Mouse (Mus musculus): Measurements from ENCODE around the gene Coa7. TPM values are rescaled to one million over a fixed set of nuclear protein-coding genes. Genes with fewer than 3 reads are reported as not detected.

Coa7 gene
- polyA plus RNA-seq, 1 experiment from 2014 or later = 39.9 TPM

DNA sequence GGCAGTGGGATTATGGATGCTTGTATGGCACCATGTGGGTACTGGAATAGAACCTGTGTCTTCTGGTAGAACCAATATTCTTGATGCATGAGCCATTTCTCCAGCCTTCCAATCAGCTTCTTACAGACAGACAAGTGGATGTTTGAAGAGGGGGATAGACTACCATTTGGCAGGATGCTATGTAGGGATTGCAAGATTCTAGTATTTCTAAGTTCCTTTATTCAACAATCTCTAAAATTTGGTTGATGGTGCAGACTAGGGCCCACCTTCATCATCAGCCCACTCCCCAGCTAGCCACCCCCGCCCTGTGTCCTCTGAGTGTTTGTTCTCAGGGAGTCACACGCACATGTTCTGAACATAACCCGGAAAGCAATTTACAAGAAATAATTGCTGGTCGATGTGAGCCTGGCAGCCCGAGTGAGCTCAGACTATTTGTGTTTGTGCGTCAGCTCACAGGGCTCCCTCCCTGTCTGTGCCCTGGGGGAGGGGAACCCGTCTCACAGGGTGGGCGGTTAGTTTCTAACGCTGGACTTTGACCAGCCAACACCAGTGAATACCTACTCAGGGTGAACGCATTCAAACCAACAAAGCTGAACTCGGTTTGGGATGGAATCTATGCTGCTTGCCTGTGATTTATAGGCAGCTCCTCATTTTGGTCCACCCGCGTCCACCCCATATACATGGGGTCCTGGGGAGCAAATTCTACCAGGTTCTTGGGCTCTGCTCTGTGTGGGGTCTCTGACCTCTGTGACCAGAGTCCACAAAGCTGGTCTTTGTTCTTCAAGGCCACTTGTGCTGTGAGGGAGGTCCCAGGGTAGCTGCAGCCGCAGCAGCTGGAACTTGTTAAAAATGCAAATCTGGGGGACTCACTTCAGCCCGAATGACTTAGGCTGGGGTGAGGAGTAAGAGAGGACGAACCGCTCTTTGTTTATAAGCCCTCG is 34.7 kb downstream of the Coa7 start:
- WGBS = 6% methylated on average over 18 of the region's 18 CpGs

DNA sequence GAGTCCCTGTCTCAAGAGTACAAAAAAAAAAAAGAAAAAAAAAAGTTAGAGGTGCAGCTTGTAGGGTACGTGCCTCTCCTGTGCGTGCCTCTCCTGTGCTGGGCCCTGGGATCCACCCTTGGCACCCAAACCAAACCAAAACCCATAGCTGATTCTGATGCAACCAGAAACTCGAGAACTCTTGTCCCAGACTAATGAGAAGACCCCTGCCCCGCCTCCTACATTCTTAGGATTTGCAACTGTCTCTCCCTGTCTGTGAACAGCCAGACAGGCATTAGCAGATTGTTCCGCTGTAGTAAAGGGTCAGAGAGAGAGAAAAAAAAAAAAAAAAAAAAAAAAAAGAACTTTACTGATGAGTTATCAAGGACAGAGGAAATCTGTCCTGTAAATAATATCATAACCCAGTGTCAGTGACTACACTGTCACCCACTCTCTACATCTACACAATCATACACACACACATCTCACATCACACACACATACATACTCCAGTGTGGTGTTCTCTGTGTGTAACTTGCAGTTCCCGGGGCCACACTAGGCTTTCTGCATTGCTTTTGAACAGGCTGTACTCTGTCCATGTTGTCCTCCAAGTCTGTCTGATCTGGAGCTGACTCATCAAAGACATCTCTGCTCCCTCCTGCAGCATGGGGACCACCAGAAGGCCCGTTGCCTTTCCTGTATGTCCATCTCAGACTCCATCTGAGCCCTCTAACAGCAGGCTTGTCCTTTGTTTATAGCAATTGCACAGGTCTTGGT is 35.6 kb downstream of the Coa7 start:
- H3K4me2 ChIP-seq (replicated peaks) = peak overlapping the region; percentile 42
- peak overlapping the region; percentile 85 for H3K27ac ChIP-seq (replicated peaks)
- no peaks in the 10 kb centered on the region for H3K27me3 ChIP-seq
- no peaks in the 10 kb centered on the region for H3K9me3 ChIP-seq (replicated peaks)
- H3K4me3 ChIP-seq (replicated peaks) = no peak overlapping the region; the same call in 1 of the 2 replicates
- peaks cover 50% of the 10 kb centered on the region for H3K4me1 ChIP-seq
- WGBS = 9% methylated on average over 7 of the region's 7 CpGs
- H3K36me3 ChIP-seq = no peaks in the 10 kb centered on the region
- H3K9ac ChIP-seq = no peak overlapping the region
- ATAC-seq (ENCODE audit: insufficient number of reproducible peaks, low FRiP score, low TSS enrichment, low read depth) = 0 out of 2 replicates have a peak, but pooled peaks have one; percentile 12

More for the DNA sequence above, 34.7 kb downstream of the Coa7 start:
- H3K4me1 ChIP-seq = peaks cover 53% of the 10 kb centered on the region
- ATAC-seq (ENCODE audit: insufficient number of reproducible peaks, low FRiP score, low TSS enrichment, low read depth) = peak; percentile 72
- H3K27me3 ChIP-seq = no peaks in the 10 kb centered on the region
- no peaks in the 10 kb centered on the region for H3K36me3 ChIP-seq
- H3K4me2 ChIP-seq (replicated peaks) = peak overlapping the region; percentile 42
- H3K4me3 ChIP-seq (replicated peaks) = no peak overlapping the region
- peak overlapping the region; percentile 85 for H3K27ac ChIP-seq (replicated peaks)
- no peak overlapping the region for H3K9ac ChIP-seq
- H3K9me3 ChIP-seq (replicated peaks) = no peaks in the 10 kb centered on the region

DNA sequence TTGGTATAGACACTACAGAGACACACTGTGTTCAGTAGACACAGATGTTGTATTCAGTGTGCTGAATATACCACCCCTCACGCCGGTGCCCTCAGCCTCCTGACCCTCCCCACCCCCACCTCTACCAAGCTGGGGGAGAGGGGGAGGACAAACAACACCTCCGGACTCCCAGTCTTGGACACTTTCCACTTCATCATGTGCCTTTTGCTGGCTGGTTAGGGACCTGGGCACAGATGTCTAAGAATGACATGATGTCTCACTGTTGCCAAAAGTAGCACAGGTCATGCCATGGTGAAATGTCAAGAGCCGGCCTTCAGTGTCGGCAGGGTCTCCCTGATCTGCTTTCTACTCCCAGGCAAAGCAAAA is 36.2 kb downstream of the Coa7 start:
- H3K4me3 ChIP-seq (replicated peaks) = no peak overlapping the region
- no peaks in the 10 kb centered on the region for H3K9me3 ChIP-seq (replicated peaks)
- H3K4me1 ChIP-seq = peaks cover 44% of the 10 kb centered on the region
- ATAC-seq (ENCODE audit: insufficient number of reproducible peaks, low FRiP score, low TSS enrichment, low read depth) = no peak
- H3K36me3 ChIP-seq = no peaks in the 10 kb centered on the region
- H3K4me2 ChIP-seq (replicated peaks) = no peak overlapping the region
- no peak overlapping the region for H3K9ac ChIP-seq
- H3K27me3 ChIP-seq = no peaks in the 10 kb centered on the region
- peak overlapping the region; percentile 85; the same call in 1 of the 2 replicates for H3K27ac ChIP-seq (replicated peaks)
- WGBS = 21% methylated on average over 5 of the region's 5 CpGs

DNA sequence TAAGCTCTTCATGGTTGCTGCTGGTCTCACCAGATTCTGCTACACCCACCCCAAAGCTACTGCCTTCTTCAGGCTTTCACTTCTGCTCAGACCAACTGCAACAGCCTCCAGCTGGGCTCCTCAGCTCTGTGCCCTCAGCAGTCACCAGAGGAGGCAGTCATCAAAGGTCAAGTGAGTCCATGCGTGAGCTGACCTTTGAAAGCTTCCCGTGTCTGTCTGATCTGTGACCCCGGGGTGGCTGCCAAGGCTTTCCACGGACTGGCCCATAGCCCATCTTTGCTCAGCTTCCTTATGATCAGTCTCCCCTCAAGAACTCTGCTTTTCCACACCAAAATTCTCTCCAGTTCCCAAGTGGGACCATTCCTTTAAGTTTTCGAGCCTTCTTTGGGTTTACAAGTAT is 41.3 kb downstream of the Coa7 start:
- 35% methylated on average over 5 of the region's 5 CpGs for WGBS
- H3K4me1 ChIP-seq = peaks cover under 1% of the 10 kb centered on the region; the same call in 1 of the 2 replicates
- no peak for ATAC-seq (ENCODE audit: insufficient number of reproducible peaks, low FRiP score, low TSS enrichment, low read depth)
- no peak overlapping the region for H3K4me2 ChIP-seq (replicated peaks)
- no peak overlapping the region for H3K27ac ChIP-seq (replicated peaks)
- H3K4me3 ChIP-seq (replicated peaks) = no peak overlapping the region
- no peaks in the 10 kb centered on the region for H3K9me3 ChIP-seq (replicated peaks)
- no peak overlapping the region for H3K9ac ChIP-seq
- no peaks in the 10 kb centered on the region for H3K27me3 ChIP-seq
- no peaks in the 10 kb centered on the region for H3K36me3 ChIP-seq

DNA sequence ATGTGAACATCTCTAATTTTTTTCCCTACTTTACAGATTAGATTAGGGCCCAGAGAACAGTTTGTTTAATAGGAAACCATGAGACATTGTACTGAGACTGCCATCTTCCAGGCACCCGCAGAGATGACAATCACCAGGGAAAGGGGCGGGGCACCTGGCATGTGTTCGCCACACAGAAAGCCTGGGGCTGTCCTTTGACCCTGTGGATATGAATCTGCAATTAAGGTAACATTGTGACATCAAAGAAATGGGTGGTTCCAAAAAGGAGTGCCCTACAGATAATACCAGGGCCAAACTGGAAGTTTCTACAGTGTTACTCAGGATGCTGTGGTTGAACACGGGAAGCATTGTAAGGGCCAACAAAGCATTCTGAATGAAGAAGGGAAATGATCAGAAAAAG is 42.5 kb downstream of the Coa7 start:
- H3K4me3 ChIP-seq (replicated peaks) = no peak overlapping the region
- H3K27ac ChIP-seq (replicated peaks) = no peak overlapping the region
- 69% methylated on average over 4 of the region's 4 CpGs for WGBS
- no peaks in the 10 kb centered on the region for H3K4me1 ChIP-seq
- H3K4me2 ChIP-seq (replicated peaks) = no peak overlapping the region
- no peaks in the 10 kb centered on the region for H3K27me3 ChIP-seq
- no peak for ATAC-seq (ENCODE audit: insufficient number of reproducible peaks, low FRiP score, low TSS enrichment, low read depth)
- H3K36me3 ChIP-seq = no peaks in the 10 kb centered on the region
- H3K9ac ChIP-seq = no peak overlapping the region
- no peaks in the 10 kb centered on the region for H3K9me3 ChIP-seq (replicated peaks)

DNA sequence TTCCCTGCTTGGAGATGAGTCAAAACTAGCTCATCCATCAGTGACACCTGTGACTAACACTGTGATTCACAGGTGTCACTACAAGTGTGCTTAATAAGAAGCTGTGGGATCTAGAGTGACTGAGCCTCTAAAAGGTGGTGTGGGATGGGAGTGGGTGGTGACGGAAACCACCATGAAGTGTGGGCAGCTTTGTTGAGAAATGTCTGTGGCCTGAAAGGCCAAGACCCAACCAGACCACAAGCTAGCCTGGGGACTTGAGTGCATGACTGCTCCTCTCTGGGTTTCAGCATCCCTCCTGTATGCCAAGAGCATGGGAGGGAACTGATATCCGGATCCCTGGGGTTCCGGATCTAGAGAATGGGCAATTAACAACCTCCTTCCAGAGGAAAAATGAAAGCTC is 43.5 kb downstream of the Coa7 start:
- Histone ChIP-seq H3K4me3 (replicated peaks) (no peak overlapping the region), H3K9me3 (replicated peaks) (no peaks in the 10 kb centered on the region), H3K27me3 (no peaks in the 10 kb centered on the region), H3K36me3 (no peaks in the 10 kb centered on the region), H3K4me1 (no peaks in the 10 kb centered on the region), H3K27ac (replicated peaks) (no peak overlapping the region), H3K4me2 (replicated peaks) (no peak overlapping the region), H3K9ac (no peak overlapping the region)
- WGBS = 89% methylated on average over 3 of the region's 3 CpGs
- ATAC-seq (ENCODE audit: insufficient number of reproducible peaks, low FRiP score, low TSS enrichment, low read depth) = no peak

DNA sequence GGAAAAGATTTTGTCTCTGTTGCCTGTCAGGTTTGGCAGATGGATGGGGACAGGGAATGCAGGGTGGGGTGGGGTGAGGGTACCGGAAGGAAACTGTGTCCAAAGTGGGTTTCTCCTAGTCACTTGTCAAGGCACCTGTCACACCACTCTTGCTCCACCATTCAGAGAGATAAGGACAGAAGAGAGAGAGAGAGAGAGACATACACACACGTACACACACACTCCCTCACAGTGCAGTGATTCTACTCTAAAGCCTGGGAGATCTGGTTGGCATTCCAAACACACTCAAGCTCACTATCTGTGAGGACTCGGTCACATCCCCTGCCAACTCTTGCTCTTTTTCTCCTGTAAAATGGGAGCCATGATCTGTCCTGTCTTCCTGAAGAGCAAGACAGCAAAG is 44.2 kb downstream of the Coa7 start:
- Histone ChIP-seq H3K4me3 (replicated peaks) (no peak overlapping the region), H3K4me2 (replicated peaks) (no peak overlapping the region), H3K36me3 (no peaks in the 10 kb centered on the region), H3K27me3 (no peaks in the 10 kb centered on the region), H3K9ac (no peak overlapping the region), H3K27ac (replicated peaks) (no peak overlapping the region), H3K9me3 (replicated peaks) (no peaks in the 10 kb centered on the region), H3K4me1 (no peaks in the 10 kb centered on the region)
- ATAC-seq (ENCODE audit: insufficient number of reproducible peaks, low FRiP score, low TSS enrichment, low read depth) = no peak
- 79% methylated on average over 3 of the region's 3 CpGs for WGBS

DNA sequence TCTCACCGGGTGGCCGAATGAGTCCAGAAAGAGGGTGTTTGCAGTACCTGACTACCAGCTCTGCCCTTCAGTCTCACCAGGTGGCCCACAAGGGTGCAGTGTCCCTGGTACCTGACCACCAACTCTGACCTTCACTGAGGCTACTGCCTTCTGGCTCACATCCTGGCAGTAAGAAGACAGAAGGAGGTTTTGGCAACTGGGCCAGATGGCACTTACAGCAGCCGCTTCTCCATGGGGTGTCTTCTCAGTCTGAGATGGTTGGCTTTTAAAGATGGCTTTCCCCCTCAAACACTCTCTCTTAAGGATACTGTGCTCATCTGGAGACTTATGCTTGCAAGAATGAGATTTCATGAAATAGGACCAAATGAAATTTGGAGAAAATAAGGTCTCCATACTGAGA is 51.5 kb downstream of the Coa7 start:
- Histone ChIP-seq H3K27ac (replicated peaks) (no peak overlapping the region), H3K9me3 (replicated peaks) (no peaks in the 10 kb centered on the region), H3K4me3 (replicated peaks) (no peak overlapping the region), H3K9ac (no peak overlapping the region), H3K4me1 (peaks cover 12% of the 10 kb centered on the region; the same call in 1 of the 2 replicates), H3K4me2 (replicated peaks) (no peak overlapping the region), H3K36me3 (no peaks in the 10 kb centered on the region), H3K27me3 (peaks cover 13% of the 10 kb centered on the region; the same call in 1 of the 2 replicates)
- no peak for ATAC-seq (ENCODE audit: insufficient number of reproducible peaks, low FRiP score, low TSS enrichment, low read depth)
- 74% methylated on average over 3 of the region's 3 CpGs for WGBS

DNA sequence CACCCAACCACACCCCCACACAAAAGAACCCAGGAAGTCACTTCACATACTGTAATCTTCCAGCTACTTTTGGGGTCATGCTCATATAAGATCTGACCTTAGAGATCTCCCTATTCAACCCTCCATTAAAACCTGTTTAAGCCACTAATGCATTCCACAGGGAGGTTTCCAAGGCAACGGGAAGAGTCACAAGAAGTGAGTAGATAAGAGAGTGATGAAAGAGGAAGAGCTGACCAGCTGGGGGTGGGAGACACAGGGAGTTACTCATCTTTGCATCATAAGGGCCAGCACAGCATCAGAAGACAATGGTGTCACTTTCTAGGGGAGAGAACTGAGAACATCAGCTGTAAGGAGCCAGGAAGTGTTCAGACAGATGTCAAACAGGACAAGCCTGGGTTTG is 52.2 kb downstream of the Coa7 start:
- WGBS = 15% methylated on average over 1 of the region's 1 CpGs
- peaks cover 12% of the 10 kb centered on the region; the same call in 1 of the 2 replicates for H3K4me1 ChIP-seq
- no peaks in the 10 kb centered on the region for H3K36me3 ChIP-seq
- H3K9ac ChIP-seq = no peak overlapping the region
- no peak for ATAC-seq (ENCODE audit: insufficient number of reproducible peaks, low FRiP score, low TSS enrichment, low read depth)
- no peak overlapping the region for H3K4me3 ChIP-seq (replicated peaks)
- peaks cover 13% of the 10 kb centered on the region; the same call in 1 of the 2 replicates for H3K27me3 ChIP-seq
- H3K9me3 ChIP-seq (replicated peaks) = no peaks in the 10 kb centered on the region
- no peak overlapping the region for H3K27ac ChIP-seq (replicated peaks)
- H3K4me2 ChIP-seq (replicated peaks) = no peak overlapping the region

DNA sequence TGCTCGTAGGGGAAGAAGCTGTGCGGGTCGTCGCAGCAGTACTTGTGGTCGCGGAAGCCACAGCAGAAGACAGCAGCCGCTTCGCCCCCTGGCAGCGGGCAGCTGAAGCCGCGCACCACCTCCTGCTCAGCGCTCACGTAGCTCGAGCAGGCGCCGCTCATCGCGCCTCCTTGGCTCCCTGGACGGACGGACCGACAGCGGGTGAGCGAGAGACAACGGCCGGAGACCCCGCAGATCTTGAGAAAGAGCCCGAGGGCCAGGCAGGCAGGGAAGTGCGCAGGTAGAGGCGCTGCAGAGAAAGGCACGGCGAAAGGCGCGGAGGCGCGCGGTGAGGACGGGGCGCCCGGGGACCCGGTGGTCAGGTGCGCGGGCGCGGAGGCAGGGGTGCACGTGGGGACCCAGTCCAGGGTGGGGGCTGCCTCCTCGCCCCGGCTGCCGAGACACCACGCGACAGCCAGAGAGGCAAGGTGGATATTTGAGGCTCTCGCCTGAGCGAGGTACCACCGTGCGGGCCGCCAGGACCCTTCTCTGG is 55.3 kb downstream of the Coa7 start, which contains the start of gene Shisal2a:
Shisal2a (minus strand) TSS at position 167 of the 532 bp plus-strand sequence.
- WGBS = 2% methylated on average over 55 of the region's 55 CpGs
- Histone ChIP-seq H3K9ac (peak within 1 kb of the TSS; percentile 33; the same call in 1 of the 2 replicates), H3K4me1 (peaks cover 12% of the 10 kb centered on the region; the same call in 1 of the 2 replicates), H3K27ac (replicated peaks) (no peak within 1 kb of the TSS), H3K27me3 (peaks cover 13% of the 10 kb centered on the region; the same call in 1 of the 2 replicates), H3K4me3 (replicated peaks) (peak within 1 kb of the TSS; percentile 50), H3K9me3 (replicated peaks) (no peaks in the 10 kb centered on the region), H3K36me3 (no peaks in the 10 kb centered on the region), H3K4me2 (replicated peaks) (peak within 1 kb of the TSS; percentile 83)
- ATAC-seq (ENCODE audit: insufficient number of reproducible peaks, low FRiP score, low TSS enrichment, low read depth) = no peak; the same call in 1 of the 2 replicates

DNA sequence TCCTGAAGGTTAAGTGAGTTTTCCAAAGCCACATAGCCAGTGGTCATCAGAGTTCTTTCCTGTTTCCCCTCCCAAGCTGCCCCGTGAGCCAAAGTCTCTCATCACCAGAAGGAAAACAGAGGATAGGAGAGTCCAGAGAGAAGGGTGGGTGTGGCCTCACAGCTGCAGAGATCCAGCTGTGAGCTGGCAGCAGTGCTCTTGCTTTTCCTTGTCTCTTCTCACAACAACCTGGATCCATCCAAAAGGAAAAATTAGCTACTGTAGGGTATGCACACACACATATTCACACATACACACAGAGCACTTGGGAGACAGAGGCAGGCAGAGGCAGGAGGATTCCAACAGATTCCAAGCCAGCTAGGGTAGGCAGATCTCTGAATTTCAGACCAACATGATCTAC is 58.1 kb downstream of the Coa7 start:
- H3K9ac ChIP-seq = no peak overlapping the region

More for the DNA sequence above, 58.1 kb downstream of the Coa7 start:
- H3K9me3 ChIP-seq (replicated peaks) = no peaks in the 10 kb centered on the region
- H3K4me3 ChIP-seq (replicated peaks) = no peak overlapping the region
- peaks cover 16% of the 10 kb centered on the region for H3K4me1 ChIP-seq
- ATAC-seq (ENCODE audit: insufficient number of reproducible peaks, low FRiP score, low TSS enrichment, low read depth) = no peak
- peaks cover 13% of the 10 kb centered on the region; the same call in 1 of the 2 replicates for H3K27me3 ChIP-seq
- H3K4me2 ChIP-seq (replicated peaks) = no peak overlapping the region
- no peak overlapping the region for H3K27ac ChIP-seq (replicated peaks)
- 32% methylated on average over 1 of the region's 1 CpGs for WGBS
- H3K36me3 ChIP-seq = no peaks in the 10 kb centered on the region
